In genomic region chr7:34546609-34547316, GRCm38 (mm10) we compare ENCODE assay signal across 21 mouse cellular contexts.
DNase-seq lines count a peak whose midpoint lies in the region; ATAC-seq and TF ChIP-seq lines count a peak whose summit lies in the region.
"Had no signal": no experiment of that assay in that cellular context is flagged by ENCODE, and none has a peak within 500 bp of the region (broad histone marks: within the 10 kb centered on the region; RNA-seq: fewer than 3 reads in every experiment).

No protein-coding gene starts in this region.

- H3K27ac ChIP-seq in intestine, postnatal 0 days (ENCODE audit: low read depth, low read length), result no peak overlapping the region
- H3K27ac ChIP-seq: forebrain, embryonic 10.5 days; macrophage; midbrain, embryonic 12.5 days; stomach, embryonic 15.5 days had no signal

- no peak overlapping the region for H3K4me2 ChIP-seq in intestine, postnatal 0 days (replicated peaks; ENCODE audit: low read depth)
- H3K4me2 ChIP-seq: heart, embryonic 11.5 days; midbrain, embryonic 12.5 days; stomach, embryonic 15.5 days had no signal

- ATAC-seq in intestine, postnatal 0 days, result no peak
- ATAC-seq: hindbrain, embryonic 16.5 days; liver, postnatal 0 days had no signal

- no peaks in the 10 kb centered on the region for H3K27me3 ChIP-seq in intestine, postnatal 0 days (replicated peaks; ENCODE audit: control insufficient read depth, insufficient read depth, low read length)
- H3K27me3 ChIP-seq: midbrain, embryonic 12.5 days; stomach, embryonic 15.5 days had no signal

- no peaks in the 10 kb centered on the region for H3K36me3 ChIP-seq in intestine, postnatal 0 days (ENCODE audit: control insufficient read depth, insufficient read depth)
- H3K36me3 ChIP-seq: forebrain, embryonic 10.5 days; midbrain, embryonic 12.5 days; stomach, embryonic 15.5 days had no signal

- no peaks in the 10 kb centered on the region for H3K9me3 ChIP-seq in intestine, postnatal 0 days (ENCODE audit: control insufficient read depth)
- H3K9me3 ChIP-seq: midbrain, embryonic 12.5 days; stomach, embryonic 15.5 days had no signal

- no peak overlapping the region for H3K9ac ChIP-seq in intestine, postnatal 0 days (ENCODE audit: low read depth, low read length)
- H3K9ac ChIP-seq: liver, postnatal 0 days; midbrain, embryonic 12.5 days; stomach, embryonic 15.5 days had no signal

- WGBS in intestine, postnatal 0 days, result 81% methylated on average over 19 of the region's 19 CpGs

- peak; percentile 33 for DNase-seq in adrenal gland, postnatal 14 days
- no peak for DNase-seq in adrenal gland, postnatal 10 days
- DNase-seq in retina, postnatal 1 day, result peak; percentile 34
- no peak for DNase-seq in retina, embryonic 14.5 days (ENCODE audit: low spot score)
- DNase-seq in ZHBTc4 (ENCODE audit: low read depth, low spot score), result peak; percentile 92
- no peak for DNase-seq in cerebellum, adult 11-12 months
- DNase-seq in left cerebral cortex, adult 8-10 months (ENCODE audit: low spot score in 2 of 2), result no peak
- DNase-seq: B cell, adult 2 months; cerebellum, postnatal 36 days; gastrocnemius, postnatal 25 days; kidney, adult 9 months; liver, postnatal 0 days; spleen, adult 18-20 months; thymus, postnatal 14 days had no signal

- no peaks in the 10 kb centered on the region for H3K4me1 ChIP-seq in intestine, postnatal 0 days (replicated peaks; ENCODE audit: control insufficient read depth, insufficient read depth, low read length)
- H3K4me1 ChIP-seq: stomach, embryonic 15.5 days had no signal

- TF ChIP-seq CTCF in intestine, postnatal 0 days (IDR thresholded peaks at IDR 0.05; ENCODE audit: low read depth), result no peak

- H3K4me3 ChIP-seq in intestine, postnatal 0 days (ENCODE audit: low read depth, low read length), result no peak overlapping the region
- H3K4me3 ChIP-seq: forebrain, embryonic 10.5 days; midbrain, embryonic 12.5 days; stomach, embryonic 15.5 days had no signal

Comparison
In these comparisons a context has a peak if more than half of its experiments do, and no peak if none do; other contexts are left out.
1. DNase-seq: peak in adrenal gland, postnatal 14 days (single experiment), retina, postnatal 1 day (single experiment) and ZHBTc4 (single experiment); none in adrenal gland, postnatal 10 days (single experiment), retina, embryonic 14.5 days (single experiment), cerebellum, adult 11-12 months (single experiment) and left cerebral cortex, adult 8-10 months (0 of 2).